Mouse (Mus musculus) lung, adult 2 months (tissue): ENCODE results near the gene Calm3. TPM values are rescaled to one million over a fixed set of nuclear protein-coding genes. Genes with fewer than 3 reads are reported as not detected.

Experiments
- DNase-seq: peaks from one replicate; pipeline ENCODE4 v3.0.0; 2022
- H3K4me1 ChIP-seq: fragments of 200-500 bp; 2 replicates; pipeline ENCODE4 v1.6.1; 2011; ENCODE audit warnings: low read length; ENCODE audit not compliant: control insufficient read depth, insufficient read depth
- H3K4me3 ChIP-seq: fragments of 200-500 bp; replicated peaks from 2 replicates; pipeline ENCODE3; 2011; ENCODE audit warnings: low read depth, mild to moderate bottlenecking, control low read depth, low read length; ENCODE audit errors: extremely low read depth
- CTCF ChIP-seq: fragments of 200-500 bp; IDR thresholded peaks from 2 replicates; pipeline ENCODE4 v1.5.1; 2011; ENCODE audit warnings: mild to moderate bottlenecking, low read length, control low read depth; ENCODE audit not compliant: insufficient read depth
- POLR2A ChIP-seq: fragments of 200-500 bp; IDR thresholded peaks from 2 replicates; pipeline ENCODE4 v1.6.1; 2011; ENCODE audit warnings: low read depth, mild to moderate bottlenecking, control low read depth, low read length, borderline replicate concordance; ENCODE audit errors: extremely low read depth
- WGBS: fragments of 180-500 bp; shearing (Covaris S2); methylation state at CpG from one replicate; pipeline ENCODE4 v1.1.7; 2018; 5-methylcytosine and 5-hydroxymethylcytosine counted together
- polyA plus RNA-seq: library from polyadenylated mRNA; depleted of rRNA; stranded (reverse); fragments of >200 nt; gene quantifications from 2 replicates; pipeline ENCODE4 v1.2.3, GENCODE M21; 2012; rRNA removed

Gene Calm3
- polyA plus RNA-seq, 1 experiment, result 279 TPM

DNA sequence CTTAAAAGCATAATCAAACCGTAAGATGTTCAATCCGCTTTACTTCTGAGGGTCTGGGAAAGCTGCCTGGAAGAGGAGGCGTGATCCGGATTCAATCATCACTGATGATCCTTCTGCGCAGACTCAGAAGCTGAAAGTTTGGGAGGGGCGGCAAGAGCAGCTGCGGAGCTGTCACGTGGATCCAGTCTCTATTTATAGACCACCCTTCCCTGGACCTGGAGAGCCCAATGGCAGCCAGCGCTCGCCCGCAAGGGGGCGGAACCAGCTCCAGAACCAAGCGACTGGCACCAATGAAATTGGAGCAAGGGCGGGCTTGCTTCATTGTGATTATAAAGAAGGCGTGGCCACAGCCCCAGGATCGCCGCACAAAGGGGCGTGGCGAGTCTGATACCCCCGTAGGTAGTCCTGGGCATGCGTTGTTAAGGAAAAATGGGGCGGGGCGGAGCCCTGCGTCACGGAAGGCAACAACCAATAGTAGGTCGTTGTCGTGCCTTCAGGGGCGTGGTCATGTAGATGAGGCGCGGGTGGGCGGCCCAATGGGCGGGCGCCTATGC, 49.1 kb downstream of the Calm3 start:
- H3K4me3 ChIP-seq, result no peak overlapping the region
- no peak for TF ChIP-seq POLR2A
- no peak for TF ChIP-seq CTCF
- DNase-seq, result peak; percentile 99
- WGBS, result under 1% methylated on average over 31 of the region's 33 CpGs
- peaks cover 3% of the 10 kb centered on the region; the same call in 1 of the 2 replicates for H3K4me1 ChIP-seq

- DNase-seq, result peak; percentile 70
- Histone ChIP-seq H3K4me1 (peaks cover 3% of the 10 kb centered on the region; the same call in 1 of the 2 replicates), H3K4me3 (no peak overlapping the region)
- TF ChIP-seq CTCF (peak; percentile 88), POLR2A (no peak)
- WGBS, result 1% methylated on average over 17 of the region's 17 CpGs
These were observed 49.7 kb downstream of the Calm3 start for GRCm38 (mm10) chr7:16874190-16874589.

DNA sequence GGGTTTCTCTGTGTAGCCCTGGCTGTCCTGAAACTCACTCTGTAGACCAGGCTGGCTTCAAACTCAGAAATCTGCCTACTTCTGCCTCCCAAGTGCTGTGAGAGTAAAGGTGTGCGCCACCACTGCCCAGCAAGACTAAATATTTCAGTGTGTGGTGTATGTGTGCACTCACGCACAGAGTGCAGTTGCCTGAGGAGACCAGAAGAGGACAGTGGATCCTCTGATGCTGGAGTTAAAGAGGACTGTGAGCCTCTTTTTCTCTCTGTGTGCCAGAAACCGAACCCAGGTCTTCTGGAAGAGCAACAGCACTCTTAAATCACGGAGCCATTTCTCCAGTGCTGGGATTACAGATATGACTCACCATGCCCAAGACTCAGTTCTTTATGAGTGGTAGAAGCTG, 50.5 kb downstream of the Calm3 start:
- TF ChIP-seq CTCF (no peak), POLR2A (no peak)
- 91% methylated on average over 4 of the region's 4 CpGs for WGBS
- H3K4me3 ChIP-seq, result no peak overlapping the region
- DNase-seq, result no peak
- H3K4me1 ChIP-seq, result peaks cover 3% of the 10 kb centered on the region; the same call in 1 of the 2 replicates

DNA sequence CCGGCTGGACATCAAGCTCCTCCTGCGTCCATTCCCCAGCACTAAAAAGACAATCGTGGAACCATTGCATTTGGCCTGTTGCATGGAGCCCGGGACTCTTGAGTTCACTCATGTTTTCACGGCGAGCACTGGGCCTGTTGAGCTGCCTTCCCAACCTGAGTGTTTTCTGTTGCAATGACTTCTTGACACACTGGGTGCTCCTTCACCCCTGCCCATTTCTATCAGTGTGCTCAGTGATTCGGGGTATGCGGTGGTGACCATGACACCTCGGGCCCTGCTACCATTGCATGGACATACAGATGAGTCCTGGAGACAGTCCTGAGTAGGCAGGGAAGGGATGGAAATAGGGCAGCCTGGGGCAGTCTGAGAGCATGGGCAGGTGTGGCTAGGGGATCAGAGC, 51.4 kb downstream of the Calm3 start:
- DNase-seq, result no peak
- 87% methylated on average over 9 of the region's 9 CpGs for WGBS
- TF ChIP-seq CTCF, result no peak
- no peak for TF ChIP-seq POLR2A
- Histone ChIP-seq H3K4me1 (peaks cover 3% of the 10 kb centered on the region; the same call in 1 of the 2 replicates), H3K4me3 (no peak overlapping the region)

DNA sequence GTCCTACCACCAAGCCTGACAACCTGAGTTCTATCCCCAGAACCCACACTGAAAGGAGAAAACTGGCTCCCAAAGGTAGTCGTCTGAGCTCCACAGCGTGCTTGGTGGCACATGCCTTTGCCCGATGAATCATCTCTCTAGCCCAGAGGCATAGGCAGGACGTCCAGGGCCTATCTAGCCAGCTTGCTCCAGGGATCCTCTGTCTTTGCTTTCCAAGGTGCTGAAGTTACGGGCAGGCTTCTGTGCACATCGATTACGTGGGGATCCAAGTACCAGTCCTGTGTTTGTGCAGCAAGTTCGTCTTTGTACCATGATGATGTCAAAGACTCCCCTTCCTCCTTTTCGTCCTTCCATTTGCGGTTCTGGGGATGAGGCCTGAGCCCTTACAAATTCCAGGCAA, 52.3 kb downstream of the Calm3 start:
- no peak for DNase-seq
- Histone ChIP-seq H3K4me3 (no peak overlapping the region), H3K4me1 (peaks cover 3% of the 10 kb centered on the region; the same call in 1 of the 2 replicates)
- TF ChIP-seq POLR2A (no peak), CTCF (no peak)
- WGBS, result 83% methylated on average over 10 of the region's 10 CpGs

- Histone ChIP-seq H3K4me3 (no peak overlapping the region), H3K4me1 (no peaks in the 10 kb centered on the region)
- WGBS, result 70% methylated on average over 16 of the region's 16 CpGs
- TF ChIP-seq CTCF (no peak), POLR2A (no peak)
- DNase-seq, result no peak
These were observed 54.4 kb downstream of the Calm3 start for GRCm38 (mm10) chr7:16869497-16869896.

DNA sequence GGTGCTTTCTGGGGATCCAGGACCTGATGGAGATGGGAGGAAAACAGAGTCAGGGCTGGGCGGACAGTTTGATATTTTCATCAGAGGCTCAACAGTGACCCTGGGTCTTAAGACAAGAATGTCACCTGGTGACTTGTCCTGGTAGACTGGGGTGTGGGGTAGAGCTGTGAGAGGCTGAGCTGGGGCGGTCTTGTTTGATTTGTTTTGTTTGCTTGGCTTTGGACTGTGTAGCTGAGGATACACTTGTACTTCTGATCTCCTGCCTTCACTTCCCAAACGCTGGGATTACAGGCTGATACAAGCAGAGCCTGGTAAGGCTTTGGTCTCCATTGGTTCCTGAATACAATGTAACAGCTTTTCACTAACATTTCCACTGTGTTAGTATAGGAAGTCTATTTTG, 56.4 kb downstream of the Calm3 start:
- whole genome bisulfite sequencing, result 63% methylated on average over 3 of the region's 3 CpGs
- no peak overlapping the region for H3K4me3 ChIP-seq
- DNase-seq, result no peak
- TF ChIP-seq CTCF (no peak), POLR2A (no peak)
- H3K4me1 ChIP-seq, result no peaks in the 10 kb centered on the region

Other genes starting within 250 kb of the Calm3 start
- not detected in 2 replicates for gene Ceacam15, start 248.4 kb downstream of the Calm3 start, polyA plus RNA-seq
- gene Ceacam9, start 202.2 kb downstream of the Calm3 start, polyA plus RNA-seq, result not detected in 2 replicates
- gene Ap2s1, start 185.7 kb downstream of the Calm3 start, polyA plus RNA-seq, result 206 and 228 TPM in 2 replicates
- 190 and 201 TPM in 2 replicates for gene Slc1a5, start 142.8 kb downstream of the Calm3 start, polyA plus RNA-seq
- gene Strn4, start 108.2 kb downstream of the Calm3 start, polyA plus RNA-seq, result 164 and 180 TPM in 2 replicates
- 41.7 and 42.0 TPM in 2 replicates for gene Fkrp, start 107.4 kb downstream of the Calm3 start, polyA plus RNA-seq
- gene Prkd2, start 81.2 kb downstream of the Calm3 start, polyA plus RNA-seq, result 97.2 and 121 TPM in 2 replicates
- gene Dact3, start 48.8 kb downstream of the Calm3 start, polyA plus RNA-seq, result 31.7 and 41.1 TPM in 2 replicates
- 12.5 and 27.7 TPM in 2 replicates for gene Gng8, start 32.3 kb downstream of the Calm3 start, polyA plus RNA-seq
- 9.8 and 10.4 TPM in 2 replicates for gene Ptgir, start 17.6 kb downstream of the Calm3 start, polyA plus RNA-seq
- gene Pnmal2, start 20.6 kb upstream of the Calm3 start, polyA plus RNA-seq, result 2.0 and 3.2 TPM in 2 replicates
- gene Pnmal1, start 35.6 kb upstream of the Calm3 start, polyA plus RNA-seq, result not detected in 2 replicates
- gene Gm42372, start 59.0 kb upstream of the Calm3 start, polyA plus RNA-seq, result 0.03 and 0.04 TPM in 2 replicates
- 4.1 and 5.2 TPM in 2 replicates for gene Ccdc8, start 68.6 kb upstream of the Calm3 start, polyA plus RNA-seq
- 141 and 153 TPM in 2 replicates for gene Ppp5c, start 103.8 kb upstream of the Calm3 start, polyA plus RNA-seq
- gene Hif3a, start 138.3 kb upstream of the Calm3 start, polyA plus RNA-seq, result 1.7 and 5.5 TPM in 2 replicates
- gene Psg16, start 149.9 kb upstream of the Calm3 start, polyA plus RNA-seq, result 0.09 TPM in 1 of 2 replicates, not detected in the other
- gene Ceacam3, start 226.2 kb upstream of the Calm3 start, polyA plus RNA-seq, result not detected in 2 replicates